Mouse (Mus musculus) mesoderm, embryonic 11.5 days (tissue): Measurements from ENCODE around the gene Tfcp2l1.
"Not testable (repeated sequence)": the region's sequence is repeated elsewhere in the genome, so short reads cannot be mapped to it uniquely, and the experiment has no call there.

ENCODE experiments used
- DNase-seq: peaks from one replicate; pipeline ENCODE4 v3.0.0-alpha.2; 2012; ENCODE audit warnings: low read depth, low spot score

The Tfcp2l1 gene

DNA sequence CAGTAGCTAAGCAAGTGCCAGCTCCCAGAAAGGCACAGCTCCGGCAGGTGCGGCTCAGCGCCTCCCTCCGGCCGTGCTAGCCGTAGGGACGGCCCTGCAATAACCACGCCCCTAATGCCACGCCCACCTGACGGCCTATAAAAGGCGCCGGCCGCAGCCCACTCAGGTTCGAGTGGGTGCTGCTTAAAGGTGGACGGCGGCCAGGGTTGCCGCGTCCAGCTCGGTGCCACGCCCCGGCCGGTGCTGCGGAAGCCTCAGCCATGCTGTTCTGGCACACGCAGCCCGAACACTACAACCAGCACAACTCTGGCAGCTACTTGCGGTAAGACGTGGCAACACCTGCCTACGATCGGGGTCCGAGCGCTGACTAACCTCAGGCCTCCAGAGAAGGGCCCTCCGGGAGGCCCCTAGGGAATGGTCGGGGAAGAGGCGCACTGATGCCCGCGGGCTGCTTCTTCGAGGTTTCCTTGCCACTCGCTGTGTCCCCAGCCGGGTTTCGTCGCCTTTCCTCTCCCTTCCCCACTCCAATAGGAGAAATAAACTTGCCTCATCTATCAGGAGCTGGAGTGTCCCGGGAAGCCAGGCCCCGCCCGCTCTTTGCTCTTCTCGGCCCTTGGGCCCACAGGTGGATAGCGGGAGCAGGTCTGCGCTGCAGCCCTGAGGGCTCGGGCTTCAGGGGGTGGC, at the start of gene Tfcp2l1:
Gene Tfcp2l1 (plus strand): TSS at position 165 of the 684 bp plus-strand sequence.
- DNase-seq = peak; percentile 68

- DNase-seq = no peak
Measured at GRCm38 (mm10) chr1:118580174-118580702, 47.5 kb upstream of the Tfcp2l1 start.

GRCm38 (mm10) chr1:118581179-118581578, 46.6 kb upstream of the Tfcp2l1 start:
- no peak for DNase-seq

GRCm38 (mm10) chr1:118589721-118590120, 38.0 kb upstream of the Tfcp2l1 start:
- DNase-seq = no peak

DNA sequence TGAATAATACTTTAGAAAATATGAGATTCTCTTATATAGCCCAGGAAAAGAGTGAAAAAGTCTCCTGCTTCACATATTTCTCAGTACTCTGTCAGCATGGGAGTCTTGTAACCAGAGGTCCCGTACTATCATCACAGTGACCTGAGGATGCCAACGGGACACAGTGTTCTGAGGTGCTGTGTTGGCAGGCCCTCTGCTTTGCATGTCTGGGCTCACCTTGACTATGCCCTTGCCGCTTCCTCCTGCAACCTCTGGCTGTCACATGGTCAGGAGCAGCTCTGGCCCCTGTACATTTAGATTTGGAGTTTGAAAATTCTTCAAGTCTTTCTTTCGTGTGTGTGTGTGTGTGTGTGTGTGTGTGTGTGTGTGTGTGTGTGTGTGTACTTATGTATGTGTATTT, 34.8 kb upstream of the Tfcp2l1 start:
- DNase-seq = no peak

GRCm38 (mm10) chr1:118595395-118595794, 32.4 kb upstream of the Tfcp2l1 start:
- no peak for DNase-seq

DNA sequence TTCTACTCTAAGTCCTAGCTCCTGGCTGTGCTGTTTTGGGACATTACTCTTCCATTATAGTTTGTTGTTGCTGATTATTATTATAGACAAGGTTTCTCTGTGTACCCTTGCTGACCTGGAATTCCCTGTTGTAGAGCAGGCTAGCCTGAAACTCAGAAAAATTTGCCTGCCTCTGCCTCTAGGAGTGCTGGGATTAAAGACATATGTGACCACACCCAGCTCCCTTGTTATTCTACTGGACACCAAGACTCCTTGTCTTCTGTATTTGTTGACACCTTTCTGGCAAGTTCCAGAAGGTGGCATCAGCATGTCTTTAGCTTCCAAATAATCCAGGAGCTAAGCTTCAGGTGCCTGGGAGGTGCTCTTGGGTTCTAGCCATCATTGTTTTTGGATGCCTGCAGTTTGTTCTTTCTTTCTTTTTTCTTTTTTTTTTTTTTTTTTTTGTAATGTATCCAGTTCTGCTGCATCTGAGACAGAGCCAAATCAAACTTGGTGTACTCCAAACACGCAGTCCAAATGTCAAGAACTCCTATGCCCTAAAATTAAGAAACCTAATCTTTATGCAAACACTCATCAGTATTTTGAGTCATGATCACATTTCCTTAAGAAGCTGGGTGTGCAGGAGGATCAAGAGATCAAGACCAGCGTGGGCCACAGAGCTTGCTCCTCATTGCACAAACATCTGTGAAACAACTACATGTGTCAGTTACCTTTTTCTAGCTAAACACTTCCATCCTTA, 30.1 kb upstream of the Tfcp2l1 start:
- no peak for DNase-seq

GRCm38 (mm10) chr1:118598339-118598738, 29.4 kb upstream of the Tfcp2l1 start:
- no peak for DNase-seq

DNA sequence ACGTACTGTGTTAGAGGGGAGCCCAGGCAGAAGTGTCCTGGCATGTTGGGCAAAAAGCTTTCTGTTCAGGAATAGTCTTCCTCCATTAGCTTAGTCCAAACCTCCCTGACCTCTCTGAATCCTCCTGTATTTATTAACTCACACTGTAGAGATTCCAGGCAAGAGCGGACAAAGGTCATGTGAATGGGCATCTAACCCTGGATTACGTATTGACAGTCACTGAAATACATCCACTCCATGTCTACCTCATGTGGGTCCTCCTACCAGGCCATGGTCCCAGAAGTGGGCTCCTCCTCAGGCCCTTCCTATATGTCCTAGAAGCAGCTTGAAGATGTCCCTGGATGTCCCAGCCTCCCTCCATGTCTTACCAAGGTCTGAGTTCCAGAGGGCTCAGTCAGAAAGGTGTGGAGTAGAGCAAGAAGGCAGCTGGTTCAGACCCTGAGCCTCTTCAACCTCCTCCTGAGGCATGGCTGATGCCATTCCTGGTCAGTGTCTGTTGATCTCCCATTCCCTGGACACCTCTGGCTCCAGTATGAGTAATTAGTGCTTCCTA, 14.0 kb upstream of the Tfcp2l1 start:
- no peak for DNase-seq

GRCm38 (mm10) chr1:118621055-118621454, 6.7 kb upstream of the Tfcp2l1 start:
- DNase-seq = not testable (repeated sequence)

DNA sequence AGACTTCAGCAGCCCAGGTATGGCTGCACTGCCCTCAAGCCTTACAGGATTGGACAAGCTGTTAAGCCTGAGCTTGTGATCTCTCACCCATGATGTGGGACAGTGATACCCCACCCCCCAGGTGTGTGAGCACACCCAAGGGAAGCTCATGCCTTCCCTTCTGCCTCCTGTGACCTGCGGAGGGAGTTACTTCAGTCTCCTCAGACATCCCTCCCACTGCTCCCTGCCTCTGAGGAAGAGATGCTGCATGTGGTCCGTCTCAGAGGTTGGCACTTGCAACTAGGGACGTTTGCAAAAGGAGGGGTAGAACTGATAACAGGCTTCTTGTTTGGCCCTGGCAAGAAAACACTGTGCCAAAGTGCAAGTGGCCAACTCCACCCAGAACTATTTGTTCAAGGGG, 4.9 kb upstream of the Tfcp2l1 start:
- no peak for DNase-seq

- DNase-seq = no peak
Measured at GRCm38 (mm10) chr1:118625461-118625860, 2.3 kb upstream of the Tfcp2l1 start.

- DNase-seq = no peak
Measured at GRCm38 (mm10) chr1:118625921-118626320, 1.8 kb upstream of the Tfcp2l1 start.

- DNase-seq = no peak
Measured at GRCm38 (mm10) chr1:118626452-118626851, 1.3 kb upstream of the Tfcp2l1 start.

- DNase-seq = no peak
Measured at GRCm38 (mm10) chr1:118633415-118633980, 5.8 kb downstream of the Tfcp2l1 start.

GRCm38 (mm10) chr1:118642296-118642999, 14.7 kb downstream of the Tfcp2l1 start:
- no peak for DNase-seq

- DNase-seq = no peak
Measured at GRCm38 (mm10) chr1:118643138-118643979, 15.6 kb downstream of the Tfcp2l1 start.

GRCm38 (mm10) chr1:118645701-118646100, 18.0 kb downstream of the Tfcp2l1 start:
- no peak for DNase-seq

DNA sequence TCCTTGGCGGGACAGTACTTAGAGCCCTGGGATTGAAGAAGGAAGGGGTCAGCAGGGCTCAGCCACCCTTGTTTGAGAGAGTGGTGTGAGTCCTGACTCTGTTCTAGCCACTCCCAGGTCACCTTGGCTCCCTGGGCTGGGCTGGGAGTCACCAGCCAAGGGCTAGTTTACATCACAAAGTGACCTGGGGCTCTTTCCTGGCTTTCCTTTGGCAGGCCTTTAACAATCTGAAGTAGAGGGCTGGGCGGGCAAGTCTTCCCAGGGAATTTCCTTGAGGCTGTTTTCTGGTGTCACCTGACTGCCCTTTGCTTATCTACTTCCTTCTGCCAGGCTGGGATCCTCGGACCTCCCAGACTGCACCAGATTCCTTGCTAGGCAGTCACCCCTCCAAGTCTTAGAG, 20.3 kb downstream of the Tfcp2l1 start:
- DNase-seq = no peak

DNA sequence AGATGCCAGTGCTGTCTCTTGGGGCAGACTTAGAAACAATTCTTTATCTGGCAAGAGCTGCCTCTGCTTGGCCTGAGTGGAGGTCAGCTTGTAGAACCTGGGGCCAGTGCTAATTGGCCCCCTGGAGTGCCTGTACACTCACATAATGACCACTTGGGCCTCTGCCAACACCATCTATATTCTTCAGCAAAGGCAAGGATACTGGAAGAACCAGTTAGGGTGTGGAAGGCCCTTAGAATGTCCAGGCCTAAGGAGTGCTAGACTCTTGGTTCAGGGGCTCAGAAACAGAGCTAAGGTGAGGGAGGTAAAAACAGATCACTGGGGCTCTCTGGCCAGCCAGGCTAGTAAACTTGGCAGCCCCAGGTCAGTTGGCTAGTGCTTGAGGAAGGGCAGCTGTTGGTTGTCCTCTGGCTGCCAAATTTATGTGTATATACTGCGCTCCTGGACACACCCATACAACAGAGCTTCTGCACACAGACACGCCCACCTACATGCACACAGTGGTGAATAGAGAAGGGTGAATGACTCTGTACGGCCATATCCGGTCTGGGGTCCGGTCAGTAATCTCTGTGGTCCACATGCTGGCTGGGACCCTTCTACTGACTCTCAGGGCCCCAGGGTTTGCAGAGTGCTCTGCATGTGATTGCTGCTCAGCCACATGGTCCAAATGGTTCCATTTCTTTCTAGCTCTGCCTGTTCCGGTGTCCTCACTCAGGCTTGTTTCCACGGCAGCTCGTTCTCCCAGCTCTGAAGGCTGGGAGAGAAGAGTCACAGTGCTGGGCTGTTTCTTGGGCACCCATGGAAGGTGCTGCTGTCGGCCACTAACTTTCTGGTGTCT, 22.4 kb downstream of the Tfcp2l1 start:
- DNase-seq = no peak
